Mouse (Mus musculus): ENCODE measurements around the gene Pde4a.

DNA sequence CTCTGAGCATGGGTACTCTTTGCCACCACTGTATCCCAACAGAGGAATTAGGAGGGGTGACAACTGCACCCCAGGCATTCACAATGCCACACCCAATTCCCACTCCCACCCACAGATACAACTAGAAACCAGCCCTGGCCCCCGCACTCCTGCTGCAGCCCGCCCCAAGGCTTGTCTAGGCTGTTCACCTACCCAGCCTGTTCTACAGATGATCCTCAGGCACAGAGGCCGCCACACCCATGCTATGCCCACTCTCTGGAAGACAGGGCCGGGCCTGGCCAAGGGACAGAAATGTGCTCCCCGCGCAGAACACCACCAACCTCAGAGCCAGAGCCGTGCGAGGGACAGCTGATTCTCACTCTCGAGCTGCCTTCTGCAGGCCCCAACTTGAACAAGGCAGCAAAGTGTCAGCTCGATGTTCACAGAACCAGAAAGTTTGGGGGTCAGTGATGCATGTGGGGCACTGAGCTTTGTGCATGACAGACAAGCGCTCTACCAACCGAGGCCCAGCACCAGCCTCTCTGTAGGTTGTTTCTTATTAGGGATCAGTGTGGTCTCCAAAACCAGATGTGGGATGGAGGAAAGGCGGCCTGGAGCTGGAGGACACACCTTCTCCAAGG is 85.7 kb downstream of the Pde4a start:
- TF ChIP-seq CTCF (IDR thresholded peaks at IDR 0.05; ENCODE audit: low read depth) (no peak), EP300 (optimal IDR thresholded peaks at IDR 0.05) (no peak)
